Mouse (Mus musculus) CH12.LX (cell line): Measurements from ENCODE around the gene Oprm1. TPM values are rescaled to one million over a fixed set of nuclear protein-coding genes. Genes with fewer than 3 reads are reported as not detected.
A peak's percentile ranks its signal among the peaks of the same experiment; 100 is the strongest.

Experiments used
- DNase-seq: peaks from one replicate; pipeline ENCODE4 v3.0.0-alpha.2; 2013; ENCODE audit errors: extremely low read depth
- H3K27ac ChIP-seq: 2 replicates; pipeline ENCODE4 v1.5.1; 2012; ENCODE audit warnings: low read depth, mild to moderate bottlenecking, control low read depth, moderate library complexity; ENCODE audit not compliant: insufficient read depth
- H3K27me3 ChIP-seq: replicated peaks from 2 replicates; pipeline ENCODE3; 2012; ENCODE audit warnings: inconsistent platforms
- H3K36me3 ChIP-seq, 2 experiments: replicated peaks in 1 of 2; 2 replicates each; pipeline versions ENCODE3 to v1.6.1; 2012; ENCODE audit warnings: inconsistent platforms in 1 of 2, low read length in 1 of 2, mild to moderate bottlenecking in 1 of 2, mixed read lengths in 1 of 2, moderate library complexity in 1 of 2; ENCODE audit not compliant: control insufficient read depth in 1 of 2, insufficient read depth in 1 of 2
- H3K4me1 ChIP-seq, 2 experiments: 2 replicates each; pipeline ENCODE4 v1.6.1; 2012; ENCODE audit warnings: inconsistent platforms in 1 of 2, moderate library complexity in 1 of 2; ENCODE audit not compliant: insufficient read depth in 2 of 2, control insufficient read depth in 1 of 2
- H3K4me2 ChIP-seq: 2 replicates; pipeline ENCODE4 v1.6.1; 2012; ENCODE audit warnings: low read depth, mild to moderate bottlenecking, control low read depth; ENCODE audit not compliant: poor library complexity, insufficient read depth, severe bottlenecking
- H3K4me3 ChIP-seq, 3 experiments: fragments of 150-350 bp in 1 of 3; sonication (generic) in 1 of 3; replicated peaks in 1 of 3; 2 replicates each; pipeline versions ENCODE3 to v1.5.1; 2011 to 2012; ENCODE audit warnings: low read depth in 2 of 3, low read length in 2 of 3, mild to moderate bottlenecking in 2 of 3, moderate library complexity in 2 of 3, control low read depth in 1 of 3, improper control_type of control experiment in 1 of 3, inconsistent platforms in 1 of 3, mixed read lengths in 1 of 3; ENCODE audit not compliant: poor library complexity in 1 of 3
- H3K79me2 ChIP-seq: replicated peaks from 2 replicates; pipeline ENCODE4 v1.6.1; 2012; ENCODE audit warnings: mild to moderate bottlenecking, moderate library complexity; ENCODE audit not compliant: control insufficient read depth, poor library complexity, insufficient read depth, severe bottlenecking; ENCODE audit errors: extremely low read depth
- H3K9ac ChIP-seq: 2 replicates; pipeline ENCODE4 v1.6.1; 2012; ENCODE audit warnings: low read depth, mild to moderate bottlenecking, control low read depth, moderate library complexity; ENCODE audit not compliant: insufficient read depth
- H3K9me3 ChIP-seq: replicated peaks from 2 replicates; pipeline ENCODE3; 2012; ENCODE audit warnings: low read length, inconsistent platforms, mixed read lengths
- BHLHE40 ChIP-seq: IDR thresholded peaks from 2 replicates; pipeline ENCODE4 v1.6.1; 2011; ENCODE audit warnings: mild to moderate bottlenecking, low read depth, low read length, improper control_type of control experiment
- ELF1 ChIP-seq: IDR thresholded peaks from 2 replicates; pipeline ENCODE4 v1.6.1; 2014; ENCODE audit warnings: low read depth, mild to moderate bottlenecking, inconsistent platforms, low read length, improper control_type of control experiment
- HCFC1 ChIP-seq: IDR thresholded peaks from 2 replicates; pipeline ENCODE4 v1.6.1; 2012; ENCODE audit warnings: low read depth, mild to moderate bottlenecking, inconsistent platforms, low read length, improper control_type of control experiment
- JUN ChIP-seq: IDR thresholded peaks from 2 replicates; pipeline ENCODE4 v1.6.1; 2011; ENCODE audit warnings: low read depth, mild to moderate bottlenecking, low read length, improper control_type of control experiment, moderate library complexity; ENCODE audit not compliant: insufficient read depth
- JUND ChIP-seq: conservative IDR thresholded peaks from 2 replicates; pipeline ENCODE4 v1.6.1; 2011; ENCODE audit warnings: low read depth, low read length, improper control_type of control experiment
- KAT2A ChIP-seq: IDR thresholded peaks from 2 replicates; pipeline ENCODE4 v1.6.1; 2012; ENCODE audit warnings: low read length, improper control_type of control experiment, inconsistent platforms; ENCODE audit not compliant: insufficient replicate concordance
- MAX ChIP-seq: IDR thresholded peaks from 2 replicates; pipeline ENCODE4 v1.6.1; 2011; ENCODE audit warnings: low read length, improper control_type of control experiment
- MAZ ChIP-seq: IDR thresholded peaks from 2 replicates; pipeline ENCODE4 v1.6.1; 2012; ENCODE audit warnings: low read depth, mild to moderate bottlenecking, inconsistent platforms, low read length, improper control_type of control experiment, moderate library complexity
- MXI1 ChIP-seq: IDR thresholded peaks from 2 replicates; pipeline ENCODE4 v1.6.1; 2011; ENCODE audit warnings: mild to moderate bottlenecking, low read depth, low read length, improper control_type of control experiment
- NELFE ChIP-seq: IDR thresholded peaks from 2 replicates; pipeline ENCODE4 v1.6.1; 2011; ENCODE audit warnings: low read depth, low read length, improper control_type of control experiment
- NRF1 ChIP-seq: IDR thresholded peaks from 2 replicates; pipeline ENCODE4 v1.6.1; 2014; ENCODE audit warnings: low read depth, mild to moderate bottlenecking, inconsistent platforms, low read length, improper control_type of control experiment, moderate library complexity
- SIN3A ChIP-seq: IDR thresholded peaks from 2 replicates; pipeline ENCODE4 v1.6.1; 2012; ENCODE audit warnings: low read length, improper control_type of control experiment, inconsistent platforms
- SMC3 ChIP-seq: IDR thresholded peaks from 2 replicates; pipeline ENCODE4 v1.6.1; 2011; ENCODE audit warnings: low read depth, low read length, improper control_type of control experiment
- TBP ChIP-seq: conservative IDR thresholded peaks from 2 replicates; pipeline ENCODE4 v1.6.1; 2011; ENCODE audit warnings: low read depth, low read length, improper control_type of control experiment
- USF1 ChIP-seq: IDR thresholded peaks from 2 replicates; pipeline ENCODE4 v1.6.1; 2014; ENCODE audit warnings: low read depth, mild to moderate bottlenecking, inconsistent platforms, low read length, improper control_type of control experiment
- ZNF384 ChIP-seq: IDR thresholded peaks from 2 replicates; pipeline ENCODE4 v1.6.1; 2012; ENCODE audit warnings: low read depth, low read length, improper control_type of control experiment, inconsistent platforms
- dilution Hi-C: fragments of 300-500 bp; cut with MboI; formaldehyde crosslinking; loops from 2 replicates; pipeline ENCODE4 v1.14.3; 2020; ENCODE audit warnings: low sequenced_read_pairs; ENCODE audit not compliant: extremely low pct_unique_long_range_greater_than_20kb, extremely low pct_ligation_motif_present
- in situ Hi-C: fragments of 300-500 bp; cut with MboI; formaldehyde crosslinking; loops from 3 replicates; pipeline ENCODE4 v1.14.3; 2019; ENCODE audit warnings: low sequenced_read_pairs, low pct_ligation_motif_present, low pct_unique_long_range_greater_than_20kb, mixed read lengths
- polyA plus RNA-seq: library from polyadenylated mRNA; unstranded; fragments of >175 nt; gene quantifications from 2 replicates; pipeline ENCODE4 v1.2.1, GENCODE M21; 2012; ENCODE audit warnings: low read depth; ENCODE audit not compliant: insufficient read length
- total RNA-seq, 2 experiments: library from RNA; depleted of rRNA; stranded (reverse); fragments of 300-350 nt in 1 of 2; fragments of >200 nt in 1 of 2; gene quantifications; 2 replicates each; pipeline ENCODE4 v1.2.3; 2012 to 2014

The Oprm1 gene
- total and polyA plus RNA-seq, 3 experiments: not detected

DNA sequence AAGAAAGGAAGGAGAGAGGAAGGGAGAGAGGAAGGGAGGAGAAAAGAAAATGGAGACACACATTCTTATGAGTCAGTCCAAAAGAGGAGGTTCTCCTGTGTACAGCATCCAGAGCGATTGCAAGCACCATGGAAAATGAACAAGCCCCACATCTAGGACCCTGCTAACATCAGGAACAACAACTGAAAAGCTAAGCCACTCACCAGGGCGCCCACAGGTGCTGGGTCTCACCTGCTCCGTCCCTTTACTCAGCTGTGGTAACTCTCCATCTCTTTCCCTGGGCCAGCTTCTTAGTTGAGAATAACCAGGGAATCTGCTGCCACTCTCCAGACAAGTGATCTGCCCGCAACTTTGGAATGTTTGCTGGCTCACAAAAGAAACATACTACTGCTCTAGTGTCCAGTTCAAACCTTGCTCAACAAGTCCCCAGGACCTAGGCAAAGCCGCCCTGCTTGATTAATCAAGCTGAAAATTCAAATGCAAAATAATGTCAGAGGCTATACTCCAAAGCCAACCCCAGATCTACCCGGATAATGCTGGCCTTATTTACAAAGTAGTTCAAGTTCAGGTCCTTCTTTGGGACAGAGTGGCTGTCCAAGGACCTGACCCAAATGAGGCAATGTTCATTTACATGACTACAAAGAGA lies 296.4 kb downstream of the Oprm1 start:
- H3K36me3 ChIP-seq: no peaks in the 10 kb centered on the region
- no peaks in the 10 kb centered on the region for H3K9me3 ChIP-seq
- no peak overlapping the region for H3K9ac ChIP-seq
- peak overlapping the region; percentile 29; the same call in 1 of the 2 replicates for H3K4me2 ChIP-seq
- in situ Hi-C loops: loop anchor here (25.0 kb wide), 1 partner anchor 1242 kb away; the partner anchor contains the start of genes Fbxo5 and Mtrf1l
- H3K27ac ChIP-seq: no peak overlapping the region; the same call in 1 of the 2 replicates
- no peaks in the 10 kb centered on the region for H3K27me3 ChIP-seq
- TF ChIP-seq BHLHE40 (no peak), HCFC1 (no peak), MAZ (no peak), MXI1 (no peak), NRF1 (no peak), SIN3A (no peak), TBP (no peak), MAX (no peak), ZNF384 (no peak), KAT2A (no peak), JUN (no peak), USF1 (no peak)
- TF ChIP-seq, all 38 proteins: peak for 0
- no peaks in the 10 kb centered on the region for H3K79me2 ChIP-seq
- no peak for DNase-seq
- dilution Hi-C loops: no loop called here
- no peak overlapping the region for H3K4me3 ChIP-seq
- H3K4me1 ChIP-seq: peaks cover 2 to 55% of the 10 kb centered on the region in 2 experiments; a peak in 3 of 4 replicates

GRCm38 (mm10) chr10:7057546-7057945 lies 299.2 kb downstream of the Oprm1 start:
- H3K27ac ChIP-seq: no peak overlapping the region
- H3K79me2 ChIP-seq: no peaks in the 10 kb centered on the region
- TF ChIP-seq NELFE: no peak
- TF ChIP-seq JUN: no peak
- no peak for TF ChIP-seq SMC3
- TF ChIP-seq JUND: no peak
- TF ChIP-seq ELF1: no peak
- H3K4me3 ChIP-seq: no peak overlapping the region
- H3K9ac ChIP-seq: no peak overlapping the region
- no peaks in the 10 kb centered on the region for H3K9me3 ChIP-seq
- no peaks in the 10 kb centered on the region for H3K36me3 ChIP-seq
- no peaks in the 10 kb centered on the region for H3K27me3 ChIP-seq
- H3K4me2 ChIP-seq: no peak overlapping the region
- H3K4me1 ChIP-seq: peaks cover 18 to 73% of the 10 kb centered on the region in 2 experiments
- DNase-seq: no peak
- dilution Hi-C loops: no loop called here
- in situ Hi-C loops: loop anchor here (25.0 kb wide), 1 partner anchor 1245 kb away; the partner anchor contains the start of genes Fbxo5 and Mtrf1l
